8 mouse cellular contexts compared by ENCODE assay signal in genomic region chr17:48001586-48002361, GRCm38 (mm10). TPM values are rescaled to one million over a fixed set of nuclear protein-coding genes. Genes with fewer than 3 reads are reported as not detected.
DNase-seq lines count a peak whose midpoint lies in the region; ATAC-seq and TF ChIP-seq lines count a peak whose summit lies in the region.

No protein-coding gene starts in this region.

- H3K4me2 ChIP-seq in hindbrain, embryonic 16.5 days (ENCODE audit: low read length): peak overlapping the region; percentile 75
- peak overlapping the region; percentile 62 for H3K4me2 ChIP-seq in stomach, embryonic 16.5 days (ENCODE audit: low read depth, low read length)

- H3K36me3 ChIP-seq in testis, adult 2 months (ENCODE audit: control insufficient read depth, insufficient read depth, low read length): no peaks in the 10 kb centered on the region
- H3K36me3 ChIP-seq in hindbrain, embryonic 16.5 days (ENCODE audit: control insufficient read depth, insufficient read depth, low read length): no peaks in the 10 kb centered on the region
- no peaks in the 10 kb centered on the region for H3K36me3 ChIP-seq in stomach, embryonic 16.5 days (ENCODE audit: control insufficient read depth, insufficient read depth, low read length)

- no peak for TF ChIP-seq POLR2A in testis, adult 2 months (IDR thresholded peaks at IDR 0.05; ENCODE audit: control insufficient read depth, low read depth, low read length)

- H3K9ac ChIP-seq in hindbrain, embryonic 16.5 days (ENCODE audit: low read depth, low read length): peak overlapping the region; percentile 62
- peak overlapping the region; percentile 64 for H3K9ac ChIP-seq in stomach, embryonic 16.5 days (ENCODE audit: low read length)

- H3K4me3 ChIP-seq in testis, adult 2 months (ENCODE audit: control insufficient read depth, low read depth, low read length): peak overlapping the region; percentile 39
- H3K4me3 ChIP-seq in hindbrain, embryonic 16.5 days (ENCODE audit: low read length): peak overlapping the region; percentile 42
- H3K4me3 ChIP-seq in stomach, embryonic 16.5 days (replicated peaks; ENCODE audit: low read length): peak overlapping the region; percentile 37

- intact Hi-C loops in left cerebral cortex, postnatal 25 days (cut with DNase I): no loop called here

- no peaks in the 10 kb centered on the region for H3K9me3 ChIP-seq in hindbrain, embryonic 16.5 days (ENCODE audit: control insufficient read depth, low read length)
- H3K9me3 ChIP-seq in stomach, embryonic 16.5 days (replicated peaks; ENCODE audit: control insufficient read depth, low read length): no peaks in the 10 kb centered on the region

- WGBS in hindbrain, embryonic 16.5 days: 6% methylated on average over 20 of the region's 21 CpGs
- 3% methylated on average over 21 of the region's 21 CpGs for WGBS in stomach, embryonic 16.5 days

- H3K27me3 ChIP-seq in testis, adult 2 months (ENCODE audit: control insufficient read depth, insufficient read depth, low read length): no peaks in the 10 kb centered on the region
- no peaks in the 10 kb centered on the region for H3K27me3 ChIP-seq in hindbrain, embryonic 16.5 days (replicated peaks; ENCODE audit: control insufficient read depth, insufficient read depth, low read length)
- H3K27me3 ChIP-seq in stomach, embryonic 16.5 days (ENCODE audit: control insufficient read depth, insufficient read depth, low read length): no peaks in the 10 kb centered on the region

- H3K27ac ChIP-seq in testis, adult 2 months (ENCODE audit: control insufficient read depth, insufficient read depth, low read depth, low read length): no peak overlapping the region
- H3K27ac ChIP-seq in hindbrain, embryonic 16.5 days (ENCODE audit: low read depth, low read length): peak overlapping the region; percentile 66
- peak overlapping the region; percentile 96 for H3K27ac ChIP-seq in stomach, embryonic 16.5 days (ENCODE audit: low read length)

- no peak for TF ChIP-seq CTCF in testis, adult 2 months (IDR thresholded peaks at IDR 0.05; ENCODE audit: control insufficient read depth, insufficient read depth, insufficient replicate concordance, low read depth, low read length)

- DNase-seq in testis, postnatal 10 days (ENCODE audit: low spot score): no peak
- peak; percentile 56 for DNase-seq in cerebellum, adult 9-10 months
- peak; percentile 61 to 81 for DNase-seq in gastrocnemius, adult 8-10 months (ENCODE audit: low spot score in 2 of 2)
- DNase-seq in left cerebral cortex, postnatal 25 days (ENCODE audit: low spot score in 2 of 2): peak; percentile 12 to 39

- peaks cover 9% of the 10 kb centered on the region for H3K4me1 ChIP-seq in testis, adult 2 months (ENCODE audit: control insufficient read depth, insufficient read depth, low read length)
- H3K4me1 ChIP-seq in hindbrain, embryonic 16.5 days (ENCODE audit: control insufficient read depth, insufficient read depth, low read depth, low read length): peaks cover 4% of the 10 kb centered on the region; the same call in 1 of the 2 replicates
- H3K4me1 ChIP-seq in stomach, embryonic 16.5 days (ENCODE audit: control insufficient read depth, insufficient read depth, low read length): peaks cover 38% of the 10 kb centered on the region

- peak; percentile 93 for ATAC-seq in hindbrain, embryonic 16.5 days
- ATAC-seq in megakaryocyte-erythroid progenitor cell, adult 5-6 weeks (replicated peaks; ENCODE audit: low FRiP score, low TSS enrichment, poor library complexity, severe bottlenecking): peak; percentile 89
- peak; percentile 91 for ATAC-seq in stomach, embryonic 16.5 days (ENCODE audit: insufficient read depth, low FRiP score)

RNA-seq across cellular contexts. Expression of gene 1700122O11Rik, which starts 36.3 kb away (rescaled TPM):
- 19.1 and 19.7 TPM in 2 replicates for polyA plus RNA-seq in testis, adult 2 months (2012; rRNA removed)
- not detected for total RNA-seq in gastrocnemius, adult 8-10 months (2022)
- not detected in 2 replicates for polyA plus RNA-seq in hindbrain, embryonic 16.5 days (2015; fragmentation: Nextera tagmentation; extraction: Ambion mirVana)
- not detected for total RNA-seq in left cerebral cortex, postnatal 25 days (2021)
- total RNA-seq in megakaryocyte-erythroid progenitor cell, adult 5-6 weeks (2014; fragmentation: Nextera tagmentation): not detected in 2 replicates
- not detected in 2 replicates for total RNA-seq in megakaryocyte-erythroid progenitor cell, adult 5-6 weeks (2017)
- polyA plus RNA-seq in stomach, embryonic 16.5 days (2015; fragmentation: Nextera tagmentation; extraction: Ambion mirVana): not detected in 2 replicates
